Mouse (Mus musculus) testis, adult 2 months (tissue): ENCODE data around the gene Dock7.

Experiments used
- CTCF ChIP-seq: fragments of 200-500 bp; IDR thresholded peaks from 2 replicates; pipeline ENCODE4 v1.5.1; 2012; ENCODE audit warnings: low read depth, mild to moderate bottlenecking, inconsistent platforms, low read length, moderate library complexity; ENCODE audit not compliant: control insufficient read depth, insufficient read depth, insufficient replicate concordance
- POLR2A ChIP-seq: fragments of 200-500 bp; IDR thresholded peaks from 2 replicates; pipeline ENCODE4 v1.6.1; 2012; ENCODE audit warnings: low read depth, mild to moderate bottlenecking, inconsistent platforms, low read length, moderate library complexity; ENCODE audit not compliant: control insufficient read depth

GRCm38 (mm10) chr4:99121123-99121755, 524 bp upstream of the Dock7 start:
- TF ChIP-seq CTCF (no peak), POLR2A (no peak)
